Mouse (Mus musculus): ENCODE results near the gene Ddx24. TPM values are rescaled to one million over a fixed set of nuclear protein-coding genes. Genes with fewer than 3 reads are reported as not detected.

Gene Ddx24
- total RNA-seq, 2 experiments from 2014 or later: 41.9 to 61.6 TPM

DNA sequence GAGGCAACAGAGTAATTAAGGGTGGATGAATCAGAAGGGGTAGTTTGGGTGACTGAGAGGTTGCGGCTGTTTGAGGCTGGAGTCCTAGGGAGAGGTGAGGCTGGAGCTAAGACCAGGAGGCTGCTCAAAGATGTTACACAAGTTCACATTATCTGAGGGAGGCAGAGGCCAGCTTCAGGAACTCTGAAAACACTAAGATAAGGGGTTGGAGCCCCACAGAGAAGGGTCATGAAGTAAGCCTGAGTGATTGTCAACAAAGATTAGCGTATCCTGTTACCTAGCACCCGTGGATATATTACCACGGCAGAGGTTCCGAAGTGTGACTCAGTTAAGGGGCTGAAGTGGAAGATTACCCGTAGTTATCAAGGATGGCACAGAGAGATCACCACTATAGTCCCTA is 32.1 kb downstream of the Ddx24 start:
- peak; percentile 78 for ATAC-seq (replicated peaks; ENCODE audit: low FRiP score, poor library complexity, severe bottlenecking)

DNA sequence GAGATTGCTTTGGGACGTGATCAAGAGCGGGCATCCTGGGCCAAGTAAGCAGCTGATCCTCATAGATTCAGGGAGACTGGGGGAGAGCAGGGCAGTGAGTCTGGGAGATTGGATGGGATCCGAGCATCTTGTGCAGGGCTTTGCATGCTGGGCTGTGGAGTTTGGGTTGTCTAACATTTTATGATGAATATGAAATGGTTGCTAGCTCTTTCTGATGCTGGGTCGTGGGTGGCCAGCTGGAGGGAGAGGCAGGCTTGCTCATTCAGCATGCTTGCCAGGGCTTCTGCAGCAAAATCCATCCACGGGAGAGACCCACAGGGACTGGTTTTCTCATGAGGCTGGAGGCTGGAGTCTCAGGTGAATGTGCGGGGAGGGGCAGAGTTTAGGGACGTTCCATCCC is 34.5 kb downstream of the Ddx24 start:
- ATAC-seq (replicated peaks; ENCODE audit: low FRiP score, poor library complexity, severe bottlenecking): no peak

- no peak for ATAC-seq (replicated peaks; ENCODE audit: low FRiP score, poor library complexity, severe bottlenecking)
Measured at GRCm38 (mm10) chr12:103389982-103390381, 35.6 kb downstream of the Ddx24 start.

- ATAC-seq (replicated peaks; ENCODE audit: low FRiP score, poor library complexity, severe bottlenecking): peak; percentile 57
Measured at GRCm38 (mm10) chr12:103389348-103389727, 36.3 kb downstream of the Ddx24 start.

GRCm38 (mm10) chr12:103388505-103389347 is 36.9 kb downstream of the Ddx24 start, which contains the start of gene Otub2:
Gene Otub2, plus strand, starts transcription at chr12:103388682.
- ATAC-seq (replicated peaks; ENCODE audit: low FRiP score, poor library complexity, severe bottlenecking): peak; percentile 90

GRCm38 (mm10) chr12:103380226-103380625 is 45.4 kb downstream of the Ddx24 start:
- ATAC-seq (replicated peaks; ENCODE audit: low FRiP score, poor library complexity, severe bottlenecking): no peak

- no peak for ATAC-seq (replicated peaks; ENCODE audit: low FRiP score, poor library complexity, severe bottlenecking)
Measured at GRCm38 (mm10) chr12:103376774-103377173, 48.9 kb downstream of the Ddx24 start.

- no peak for ATAC-seq (replicated peaks; ENCODE audit: low FRiP score, poor library complexity, severe bottlenecking)
Measured at GRCm38 (mm10) chr12:103376124-103376523, 49.5 kb downstream of the Ddx24 start.

DNA sequence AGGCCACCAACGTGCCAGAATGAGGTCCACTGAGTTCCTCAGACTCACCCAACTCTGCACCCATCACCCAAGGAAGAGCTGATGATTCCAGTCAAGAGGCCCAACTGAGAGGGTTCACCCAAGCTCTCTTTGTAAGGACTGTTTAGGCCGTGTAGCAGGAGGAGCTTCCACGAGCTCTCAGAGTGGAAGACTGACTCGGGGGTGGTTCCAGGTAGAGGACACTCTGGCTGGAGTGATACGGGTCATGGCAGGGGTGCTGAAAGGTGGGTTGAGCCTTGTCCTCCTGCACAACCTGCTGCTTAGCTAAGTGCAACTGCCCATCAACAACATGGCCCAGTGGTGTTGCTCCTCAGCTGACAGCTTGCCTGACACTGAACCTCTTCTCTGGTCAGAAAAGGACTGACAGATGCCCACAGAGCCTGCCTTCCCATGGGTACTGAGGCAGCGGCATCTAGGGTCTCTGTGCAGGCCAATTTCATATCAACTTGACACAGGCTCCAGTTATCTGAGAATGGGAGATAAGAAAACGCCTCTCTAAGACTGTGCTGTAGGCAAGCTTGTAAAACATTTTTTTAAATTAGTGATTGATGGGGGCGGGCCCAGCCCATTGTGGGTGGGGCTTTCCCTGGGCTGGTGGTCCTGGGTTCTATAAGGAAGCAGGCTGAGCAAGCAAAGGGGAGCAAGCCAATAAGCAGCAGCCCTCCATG is 51.9 kb downstream of the Ddx24 start:
- ATAC-seq (replicated peaks; ENCODE audit: low FRiP score, poor library complexity, severe bottlenecking): peak; percentile 51

DNA sequence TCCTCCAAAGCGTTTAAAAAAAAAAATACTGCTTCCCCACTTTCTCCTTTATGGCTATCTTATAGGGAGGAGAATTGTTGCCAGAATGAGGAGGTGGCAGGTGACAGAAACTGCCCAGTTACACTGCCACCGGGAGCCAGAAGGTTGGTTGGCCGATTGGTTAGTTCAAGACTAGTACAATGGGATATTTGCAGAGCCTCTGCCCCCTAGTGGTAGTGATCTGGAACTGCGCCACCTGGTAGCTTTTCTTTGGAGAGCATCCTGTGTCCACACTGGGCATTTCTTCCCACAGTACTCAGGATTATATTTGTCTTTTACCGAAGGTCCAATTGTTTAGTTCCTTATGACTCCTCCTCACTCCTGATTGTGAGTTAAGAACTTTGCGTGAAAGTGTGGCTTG is 53.9 kb downstream of the Ddx24 start:
- 0 out of 2 replicates have a peak, but pooled peaks have one; percentile 41 for ATAC-seq (replicated peaks; ENCODE audit: low FRiP score, poor library complexity, severe bottlenecking)

GRCm38 (mm10) chr12:103370861-103371260 is 54.8 kb downstream of the Ddx24 start:
- no peak for ATAC-seq (replicated peaks; ENCODE audit: low FRiP score, poor library complexity, severe bottlenecking)

- ATAC-seq (replicated peaks; ENCODE audit: low FRiP score, poor library complexity, severe bottlenecking): no peak
Measured at GRCm38 (mm10) chr12:103368777-103369176, 56.9 kb downstream of the Ddx24 start.

DNA sequence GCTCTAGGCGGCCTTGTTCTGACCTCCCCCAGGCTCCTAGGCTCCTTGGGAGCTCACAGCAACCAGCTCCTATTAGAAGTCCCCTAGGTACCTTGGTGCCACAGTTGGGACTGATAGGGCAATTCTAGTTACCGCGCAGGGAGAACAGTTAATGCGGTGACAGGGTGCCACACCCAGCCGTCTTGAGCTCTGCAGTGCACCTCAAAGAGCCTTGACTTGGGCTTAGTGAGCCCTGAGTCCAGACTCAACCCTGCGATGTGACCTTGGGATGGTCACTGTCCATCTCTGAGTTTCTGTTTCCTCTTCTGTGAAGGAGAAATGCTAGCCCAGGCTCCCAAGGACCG is 57.3 kb downstream of the Ddx24 start:
- ATAC-seq (replicated peaks; ENCODE audit: low FRiP score, poor library complexity, severe bottlenecking): peak; percentile 64

- peak; percentile 66 for ATAC-seq (replicated peaks; ENCODE audit: low FRiP score, poor library complexity, severe bottlenecking)
Measured at GRCm38 (mm10) chr12:103367620-103368325, 57.9 kb downstream of the Ddx24 start.

DNA sequence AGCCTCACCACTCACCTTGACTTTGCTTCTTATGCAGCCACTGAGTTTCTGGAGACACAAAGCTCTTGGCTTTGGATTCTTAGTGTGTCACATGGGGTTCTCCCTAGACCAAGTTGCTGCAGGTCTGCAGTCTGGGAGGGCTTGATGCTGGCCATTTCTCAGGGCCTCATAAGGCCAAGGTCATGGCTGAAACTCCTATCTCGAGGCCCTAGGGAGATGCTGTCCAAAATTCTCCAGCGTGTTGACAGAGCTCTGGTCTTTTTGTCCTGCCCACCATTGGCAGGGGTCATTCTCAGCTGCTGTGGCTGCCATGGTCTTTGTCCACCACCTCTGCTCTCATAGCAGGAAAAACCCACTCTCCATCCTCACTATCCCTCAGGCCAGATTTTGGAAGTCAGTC is 58.5 kb downstream of the Ddx24 start:
- ATAC-seq (replicated peaks; ENCODE audit: low FRiP score, poor library complexity, severe bottlenecking): no peak

- no peak for ATAC-seq (replicated peaks; ENCODE audit: low FRiP score, poor library complexity, severe bottlenecking)
Measured at GRCm38 (mm10) chr12:103362336-103362735, 63.3 kb downstream of the Ddx24 start.

DNA sequence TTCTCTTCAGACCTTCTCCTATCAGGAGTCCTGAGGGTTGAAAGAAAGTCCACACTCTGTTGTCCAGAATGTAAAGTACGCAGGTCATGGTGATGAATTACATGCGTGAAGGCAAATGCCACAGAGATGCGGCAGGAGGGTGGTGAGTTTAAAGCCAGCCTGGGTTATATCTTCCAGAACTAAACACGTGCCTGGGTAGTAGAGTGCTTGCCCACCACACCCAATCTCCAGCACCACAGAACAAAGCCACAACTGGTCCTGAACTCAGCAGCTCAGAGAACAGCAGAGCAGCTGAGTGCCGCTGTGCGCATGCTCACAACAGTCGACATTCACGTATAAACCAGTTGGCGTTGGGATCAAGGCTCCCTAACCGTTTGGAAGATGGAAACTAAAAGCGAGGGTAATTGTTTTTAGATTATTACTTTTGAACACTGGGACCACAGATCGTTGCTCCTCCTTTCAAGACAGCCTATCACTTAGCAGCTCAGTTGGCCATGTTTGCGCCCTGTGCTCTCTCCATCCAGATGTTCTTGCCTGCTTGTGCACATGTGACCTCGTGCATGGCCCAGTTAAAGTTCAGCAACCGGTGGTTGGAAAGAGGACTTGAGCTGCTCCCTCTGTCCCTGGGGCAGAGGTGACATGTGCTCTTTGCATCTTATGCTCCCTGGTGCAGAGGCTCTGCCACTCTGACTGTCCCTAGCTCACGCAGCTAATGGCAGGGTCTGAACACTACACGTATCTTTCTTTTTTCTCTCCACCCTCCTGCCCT is 63.9 kb downstream of the Ddx24 start:
- ATAC-seq (replicated peaks; ENCODE audit: low FRiP score, poor library complexity, severe bottlenecking): no peak

- ATAC-seq (replicated peaks; ENCODE audit: low FRiP score, poor library complexity, severe bottlenecking): no peak
Measured at GRCm38 (mm10) chr12:103360812-103361211, 64.8 kb downstream of the Ddx24 start.

DNA sequence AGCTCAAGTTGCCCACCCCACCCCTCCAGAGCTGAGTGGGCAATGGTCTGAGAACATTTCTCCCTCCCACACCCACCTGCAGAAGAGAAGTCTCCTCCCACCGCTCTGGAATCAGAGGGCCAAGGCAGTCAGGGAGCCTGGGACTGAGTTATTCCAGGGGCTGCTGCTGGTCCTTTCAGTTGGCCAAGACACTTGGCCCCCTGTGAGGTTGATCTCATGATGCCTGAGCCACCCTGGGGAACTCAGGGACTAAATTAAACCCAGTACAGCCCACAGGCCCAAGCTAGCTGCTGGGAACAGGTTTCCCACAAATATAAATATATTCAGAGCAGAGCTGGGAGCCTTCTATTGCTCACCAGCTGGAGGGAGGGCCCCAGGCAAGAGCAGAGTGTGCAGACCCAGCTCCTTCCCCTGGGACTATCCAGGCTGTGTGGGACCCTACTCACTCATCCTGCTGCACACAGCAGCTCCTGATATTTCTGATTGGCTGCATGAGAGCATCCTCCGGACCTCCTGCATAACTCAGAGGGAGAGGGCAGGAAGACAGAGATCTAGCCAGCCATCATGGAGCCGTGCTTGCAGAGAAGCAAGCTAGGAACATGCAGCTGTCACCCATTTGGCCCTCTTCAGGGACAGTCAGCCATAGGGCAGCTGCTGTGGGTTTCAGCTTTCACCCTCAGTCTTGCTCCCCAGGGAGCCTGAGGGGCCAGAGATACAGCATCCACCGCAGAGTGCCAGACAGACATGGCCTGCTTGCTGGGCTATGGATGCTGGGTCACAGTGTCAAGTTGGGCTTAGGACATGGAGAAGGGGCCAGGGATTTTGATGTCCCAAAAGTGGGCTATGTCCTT is 66.5 kb downstream of the Ddx24 start:
- no peak for ATAC-seq (replicated peaks; ENCODE audit: low FRiP score, poor library complexity, severe bottlenecking)

All from erythroid progenitor cell, adult 5-6 weeks (primary cell).